Mouse (Mus musculus) thymus, postnatal 25 days (tissue): Measurements from ENCODE around the gene Nnat.
"Not testable (repeated sequence)": the region's sequence is repeated elsewhere in the genome, so short reads cannot be mapped to it uniquely, and the experiment has no call there.

Experiments used
- DNase-seq: peaks from one replicate; pipeline ENCODE4 v3.0.0; 2022

Gene Nnat

GRCm38 (mm10) chr2:157552158-157552886 is 7.6 kb upstream of the Nnat start:
- no peak for DNase-seq

GRCm38 (mm10) chr2:157556074-157556698 is 3.7 kb upstream of the Nnat start:
- DNase-seq, result no peak

GRCm38 (mm10) chr2:157558051-157558450 is 1.8 kb upstream of the Nnat start:
- DNase-seq, result no peak

- no peak for DNase-seq
Measured at GRCm38 (mm10) chr2:157558520-157558919, 1.4 kb upstream of the Nnat start.

- DNase-seq, result no peak
Measured at GRCm38 (mm10) chr2:157559440-157559839, 438 bp upstream of the Nnat start.

GRCm38 (mm10) chr2:157560302-157560701 is 424 bp downstream of the Nnat start:
- no peak for DNase-seq

GRCm38 (mm10) chr2:157561165-157561836 is 1.4 kb downstream of the Nnat start:
- DNase-seq, result no peak

- DNase-seq, result no peak
Measured at GRCm38 (mm10) chr2:157563031-157563430, 3.2 kb downstream of the Nnat start.

- no peak for DNase-seq
Measured at GRCm38 (mm10) chr2:157564723-157565122, 4.8 kb downstream of the Nnat start.

GRCm38 (mm10) chr2:157565446-157565845 is 5.6 kb downstream of the Nnat start:
- no peak for DNase-seq

- DNase-seq, result no peak
Measured at GRCm38 (mm10) chr2:157565898-157566259, 6.0 kb downstream of the Nnat start.

- peak; percentile 85 for DNase-seq
Measured at GRCm38 (mm10) chr2:157566260-157566952, 6.5 kb downstream of the Nnat start.

- DNase-seq, result no peak
Measured at GRCm38 (mm10) chr2:157567235-157567961, 7.5 kb downstream of the Nnat start.

- DNase-seq, result no peak
Measured at GRCm38 (mm10) chr2:157568881-157569280, 9.0 kb downstream of the Nnat start.

GRCm38 (mm10) chr2:157569796-157570485 is 10.1 kb downstream of the Nnat start:
- DNase-seq, result no peak

GRCm38 (mm10) chr2:157571224-157571832 is 11.4 kb downstream of the Nnat start, which contains the start of gene Blcap:
Blcap (minus strand) TSS chr2:157571274.
- peak; percentile 49 for DNase-seq

- DNase-seq, result no peak
Measured at GRCm38 (mm10) chr2:157572786-157573185, 12.9 kb downstream of the Nnat start.

- DNase-seq, result not testable (repeated sequence)
Measured at GRCm38 (mm10) chr2:157585351-157585750, 25.5 kb downstream of the Nnat start.

- DNase-seq, result no peak
Measured at GRCm38 (mm10) chr2:157596876-157597566, 37.1 kb downstream of the Nnat start.

- no peak for DNase-seq
Measured at GRCm38 (mm10) chr2:157601435-157601839, 41.6 kb downstream of the Nnat start.
